Mouse (Mus musculus) intestine, embryonic 16.5 days (tissue): Measurements from ENCODE around the gene Ehd3. TPM values are rescaled to one million over a fixed set of nuclear protein-coding genes. Genes with fewer than 3 reads are reported as not detected.

Experiments
- ATAC-seq: fragments of 200-750 bp; cut with Nextera tagmentation; 2 replicates; pipeline ENCODE4 v1.8.0; 2017; ENCODE audit warnings: moderate TSS enrichment, moderate library complexity
- H3K27ac ChIP-seq: fragments of 300-500 bp; sonication (generic); 2 replicates; pipeline ENCODE4 v1.5.1; 2014; ENCODE audit warnings: mild to moderate bottlenecking, low read length
- H3K27me3 ChIP-seq: fragments of 300-500 bp; sonication (generic); replicated peaks from 2 replicates; pipeline ENCODE4 v1.6.1; 2014; ENCODE audit warnings: low read length, control low read depth, mixed read lengths; ENCODE audit not compliant: control insufficient read depth, insufficient read depth
- H3K36me3 ChIP-seq: fragments of 300-500 bp; sonication (generic); 2 replicates; pipeline ENCODE4 v1.6.1; 2014; ENCODE audit warnings: low read length, control low read depth; ENCODE audit not compliant: control insufficient read depth, insufficient read depth
- H3K4me1 ChIP-seq: fragments of 300-500 bp; sonication (generic); 2 replicates; pipeline ENCODE4 v1.6.1; 2014; ENCODE audit warnings: low read length, control low read depth, mixed read lengths; ENCODE audit not compliant: control insufficient read depth, insufficient read depth
- H3K4me2 ChIP-seq: fragments of 300-500 bp; sonication (generic); 2 replicates; pipeline ENCODE4 v1.6.1; 2014; ENCODE audit warnings: low read depth, low read length, control low read depth
- H3K4me3 ChIP-seq: fragments of 300-500 bp; sonication (generic); 2 replicates; pipeline ENCODE4 v1.5.1; 2014; ENCODE audit warnings: mild to moderate bottlenecking, low read length
- H3K9ac ChIP-seq: fragments of 300-500 bp; sonication (generic); 2 replicates; pipeline ENCODE4 v1.6.1; 2014; ENCODE audit warnings: low read depth, low read length
- H3K9me3 ChIP-seq: fragments of 300-500 bp; sonication (generic); 2 replicates; pipeline ENCODE4 v1.6.1; 2016; ENCODE audit warnings: low read length, control low read depth; ENCODE audit not compliant: control insufficient read depth
- WGBS: fragments of 180-500 bp; shearing (Covaris S2); extraction: QIAGEN DNeasy Blood & Tissue Kit; methylation state at CpG from one replicate; pipeline ENCODE4 v1.1.7; 2014; 5-methylcytosine and 5-hydroxymethylcytosine counted together
- polyA plus RNA-seq: library from polyadenylated mRNA; unstranded; fragments of >200 nt; fragmentation: Nextera tagmentation; extraction: Ambion mirVana; gene quantifications from 2 replicates; pipeline ENCODE4 v1.2.1, GENCODE M21; 2015

Gene Ehd3
- polyA plus RNA-seq, 1 experiment from 2014 or later = 6.6 TPM

DNA sequence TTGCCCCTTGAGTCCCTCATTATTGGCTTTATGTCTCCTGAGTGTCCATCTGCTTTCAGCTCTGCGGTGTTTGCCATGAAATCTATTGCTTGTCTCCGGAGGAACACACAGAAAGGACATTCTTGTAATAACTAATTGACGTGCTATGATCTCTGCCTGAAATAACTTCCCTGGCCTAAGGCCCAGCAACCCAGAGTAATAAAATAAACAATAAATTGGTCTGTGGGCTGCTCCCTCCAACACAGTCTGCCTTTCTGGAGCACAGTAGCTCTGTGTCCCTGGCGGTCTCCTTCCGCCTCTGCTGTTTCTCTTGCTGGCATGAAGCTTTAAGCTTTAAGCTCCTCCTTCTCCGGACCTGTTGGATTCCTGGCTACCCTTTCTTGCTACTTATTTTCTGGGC is 4.5 kb downstream of the Ehd3 start:
- Histone ChIP-seq H3K9ac (no peak overlapping the region), H3K4me2 (no peak overlapping the region), H3K27me3 (peaks cover 8% of the 10 kb centered on the region; the same call in 1 of the 2 replicates), H3K36me3 (no peaks in the 10 kb centered on the region), H3K27ac (peak overlapping the region; percentile 72), H3K4me3 (no peak overlapping the region), H3K4me1 (peaks cover 17% of the 10 kb centered on the region), H3K9me3 (no peaks in the 10 kb centered on the region)
- 29% methylated on average over 6 of the region's 6 CpGs for WGBS
- ATAC-seq = peak; percentile 76

DNA sequence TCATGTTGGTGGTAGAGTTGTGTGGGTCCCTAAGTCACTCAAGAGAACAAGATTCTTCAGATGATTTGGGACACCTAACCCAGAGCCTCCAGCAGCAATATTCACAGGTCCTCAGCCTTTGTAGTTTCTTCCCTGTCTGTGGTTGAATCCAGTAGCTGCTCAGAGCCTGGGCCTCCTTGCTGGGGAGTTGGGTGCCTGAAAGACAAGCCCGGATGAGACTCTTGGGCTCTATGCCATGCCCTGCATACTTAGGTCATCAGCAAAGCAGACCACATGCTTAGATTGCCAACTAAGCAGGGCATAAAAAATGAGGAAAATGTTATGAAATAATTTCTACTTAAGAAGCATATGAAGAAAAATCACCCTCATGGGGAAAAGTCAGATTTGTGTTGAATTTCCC is 6.9 kb downstream of the Ehd3 start:
- Histone ChIP-seq H3K9ac (no peak overlapping the region), H3K36me3 (no peaks in the 10 kb centered on the region), H3K9me3 (no peaks in the 10 kb centered on the region), H3K27ac (no peak overlapping the region), H3K4me2 (no peak overlapping the region), H3K4me3 (no peak overlapping the region), H3K27me3 (peaks cover 2% of the 10 kb centered on the region; the same call in 1 of the 2 replicates), H3K4me1 (peaks cover 10% of the 10 kb centered on the region)
- 82% methylated on average over 1 of the region's 1 CpGs for WGBS
- no peak for ATAC-seq

DNA sequence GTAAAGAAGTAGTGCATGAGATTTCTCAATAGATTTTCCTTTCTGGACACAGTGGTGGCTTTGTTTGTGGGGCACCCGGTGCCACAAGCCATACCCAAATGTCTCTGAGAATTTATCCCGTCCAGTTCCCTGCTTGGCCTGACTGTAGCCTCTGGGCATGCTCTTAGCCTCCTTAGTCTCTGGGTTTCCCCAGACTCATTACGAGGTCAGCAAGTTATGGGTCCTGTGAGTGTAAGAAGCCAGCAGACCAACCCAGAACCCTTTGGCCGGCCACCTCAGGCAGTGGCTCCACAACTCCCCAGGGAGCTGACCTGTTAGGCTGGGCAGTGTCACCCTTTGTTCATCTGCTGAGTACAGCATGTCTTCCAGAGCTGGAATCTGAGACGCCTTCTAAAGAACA is 7.6 kb downstream of the Ehd3 start:
- Histone ChIP-seq H3K27me3 (no peaks in the 10 kb centered on the region; the same call in 1 of the 2 replicates), H3K27ac (no peak overlapping the region), H3K4me1 (peaks cover 10% of the 10 kb centered on the region), H3K9me3 (no peaks in the 10 kb centered on the region), H3K4me3 (no peak overlapping the region), H3K4me2 (no peak overlapping the region), H3K9ac (no peak overlapping the region), H3K36me3 (no peaks in the 10 kb centered on the region)
- 79% methylated on average over 5 of the region's 5 CpGs for WGBS
- no peak for ATAC-seq

DNA sequence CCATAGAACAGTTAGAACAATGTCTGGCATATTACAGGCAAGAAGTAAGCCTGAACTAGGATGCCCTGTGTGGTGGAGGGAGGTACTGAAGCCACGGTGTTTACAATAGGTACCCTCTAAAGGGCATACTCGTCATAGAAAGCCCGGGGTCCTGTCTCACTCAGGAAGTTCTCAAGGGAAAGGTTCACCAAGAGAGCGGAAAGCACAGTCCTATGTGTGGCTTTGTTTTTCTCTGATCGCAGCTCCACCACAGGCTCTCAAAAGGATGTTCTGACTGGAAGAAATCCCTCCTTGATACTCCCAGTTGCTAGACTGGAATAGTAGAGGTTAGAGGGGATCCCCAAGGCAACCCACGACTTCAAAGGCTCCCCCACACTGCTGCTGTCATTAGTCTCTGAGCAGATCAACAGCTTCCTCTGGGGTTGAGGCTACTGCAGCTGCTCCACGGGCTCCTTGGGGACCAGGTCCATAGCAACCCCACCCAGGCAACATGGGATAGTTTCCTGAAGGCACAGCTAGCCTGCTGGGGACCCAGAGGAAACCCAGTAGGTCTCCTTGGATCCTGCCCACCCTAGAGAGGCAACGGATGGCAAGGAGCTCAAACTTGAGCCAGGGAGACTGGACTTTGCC is 9.2 kb downstream of the Ehd3 start:
- H3K9ac ChIP-seq = no peak overlapping the region
- 73% methylated on average over 8 of the region's 8 CpGs for WGBS
- no peak overlapping the region for H3K27ac ChIP-seq
- ATAC-seq = no peak
- no peaks in the 10 kb centered on the region for H3K36me3 ChIP-seq
- H3K9me3 ChIP-seq = no peaks in the 10 kb centered on the region
- H3K4me1 ChIP-seq = peaks cover 9% of the 10 kb centered on the region
- no peaks in the 10 kb centered on the region; the same call in 1 of the 2 replicates for H3K27me3 ChIP-seq
- H3K4me3 ChIP-seq = no peak overlapping the region
- no peak overlapping the region for H3K4me2 ChIP-seq

DNA sequence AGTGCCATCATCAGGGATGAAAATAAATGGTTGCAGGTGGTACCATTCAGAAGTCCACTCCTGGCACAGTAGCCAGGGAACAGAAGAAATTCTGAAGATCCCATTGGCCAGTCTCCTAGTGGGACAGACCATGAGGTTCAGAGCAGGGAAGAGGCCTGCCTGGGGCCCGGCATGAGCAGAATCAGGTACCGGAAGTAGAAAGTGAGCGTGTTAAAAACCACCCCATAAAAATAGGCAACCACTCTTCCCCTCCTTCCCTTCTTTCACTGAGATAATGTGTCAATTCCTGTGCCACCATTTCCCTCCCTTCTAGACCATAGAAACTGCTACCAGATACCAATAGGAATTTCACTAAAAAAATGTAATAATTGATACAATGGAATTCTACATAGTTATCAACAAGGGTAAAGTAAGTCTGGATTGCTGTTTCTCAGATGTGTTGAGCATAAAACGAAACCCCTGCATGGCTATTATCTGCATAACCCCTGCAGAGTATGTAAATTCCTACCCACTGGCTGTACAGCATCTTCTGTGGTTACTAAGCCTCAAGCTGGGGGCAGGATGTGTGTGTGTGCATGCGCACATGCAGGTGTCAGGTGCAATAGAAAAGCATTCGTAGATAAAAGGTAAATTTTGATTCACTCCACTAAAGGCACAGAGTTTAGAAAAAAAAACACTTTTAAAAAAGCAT is 10.7 kb downstream of the Ehd3 start:
- no peaks in the 10 kb centered on the region for H3K36me3 ChIP-seq
- WGBS = 84% methylated on average over 6 of the region's 6 CpGs
- H3K27ac ChIP-seq = no peak overlapping the region
- no peak for ATAC-seq
- no peak overlapping the region for H3K4me2 ChIP-seq
- no peaks in the 10 kb centered on the region for H3K9me3 ChIP-seq
- H3K9ac ChIP-seq = no peak overlapping the region
- no peaks in the 10 kb centered on the region for H3K27me3 ChIP-seq
- H3K4me1 ChIP-seq = no peaks in the 10 kb centered on the region
- H3K4me3 ChIP-seq = no peak overlapping the region

DNA sequence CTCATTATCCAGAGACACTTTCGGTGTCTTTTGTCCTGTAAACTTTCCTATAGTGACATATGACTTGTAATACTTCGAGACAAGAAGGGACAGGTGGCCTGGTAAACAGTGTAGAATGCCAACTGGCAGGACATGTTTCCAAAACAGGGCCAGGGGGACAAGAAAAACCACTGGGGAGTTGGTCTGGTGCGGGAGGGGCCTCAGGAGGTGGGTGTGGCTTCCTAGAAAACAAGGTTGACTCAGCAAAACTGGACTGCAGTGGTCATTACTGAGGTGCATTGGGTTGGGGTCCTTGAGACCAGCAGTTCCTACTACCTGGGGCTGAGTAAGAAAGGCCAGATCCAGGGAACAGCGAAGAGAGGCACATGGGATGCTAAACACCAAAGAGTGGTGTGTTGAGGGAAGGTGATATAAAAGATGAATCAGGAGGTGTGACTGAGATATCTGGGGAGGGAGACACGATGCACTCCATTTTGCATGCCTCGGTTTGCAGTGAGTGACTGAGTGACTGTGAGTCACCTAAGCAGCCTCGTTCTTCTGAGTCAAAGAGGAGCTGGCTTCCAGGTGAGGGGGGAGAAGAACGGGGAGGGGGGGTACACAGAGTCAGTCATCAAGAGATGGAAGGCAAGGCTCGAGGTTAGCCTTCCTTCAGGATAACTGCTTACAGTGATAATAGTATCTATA is 13.9 kb downstream of the Ehd3 start:
- 80% methylated on average over 9 of the region's 9 CpGs for WGBS
- no peak overlapping the region for H3K4me3 ChIP-seq
- H3K9ac ChIP-seq = no peak overlapping the region
- no peaks in the 10 kb centered on the region for H3K27me3 ChIP-seq
- no peaks in the 10 kb centered on the region for H3K9me3 ChIP-seq
- H3K36me3 ChIP-seq = no peaks in the 10 kb centered on the region
- H3K4me2 ChIP-seq = no peak overlapping the region
- no peaks in the 10 kb centered on the region for H3K4me1 ChIP-seq
- no peak overlapping the region for H3K27ac ChIP-seq
- ATAC-seq = no peak

DNA sequence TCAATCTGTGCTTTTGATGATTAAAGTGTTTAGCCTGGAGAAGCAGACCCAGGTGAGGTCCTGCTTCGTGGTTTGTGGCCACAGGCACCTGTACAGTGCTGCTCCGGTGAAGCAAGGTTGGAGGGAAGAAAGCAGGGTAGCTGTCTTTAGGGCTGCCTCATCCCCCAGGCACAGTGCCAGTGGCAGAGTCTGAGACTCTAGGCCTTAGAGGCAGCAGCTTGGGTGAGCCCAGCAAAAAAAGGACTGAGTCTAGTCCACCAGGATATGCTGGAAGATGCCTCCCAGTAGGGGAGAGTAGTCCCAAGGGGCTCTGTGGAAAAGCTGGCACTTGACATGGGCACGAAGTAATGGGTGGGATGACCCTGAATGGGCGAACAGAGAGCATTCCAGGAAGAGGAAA is 15.0 kb downstream of the Ehd3 start:
- 77% methylated on average over 4 of the region's 4 CpGs for WGBS
- ATAC-seq = no peak
- no peak overlapping the region for H3K27ac ChIP-seq

DNA sequence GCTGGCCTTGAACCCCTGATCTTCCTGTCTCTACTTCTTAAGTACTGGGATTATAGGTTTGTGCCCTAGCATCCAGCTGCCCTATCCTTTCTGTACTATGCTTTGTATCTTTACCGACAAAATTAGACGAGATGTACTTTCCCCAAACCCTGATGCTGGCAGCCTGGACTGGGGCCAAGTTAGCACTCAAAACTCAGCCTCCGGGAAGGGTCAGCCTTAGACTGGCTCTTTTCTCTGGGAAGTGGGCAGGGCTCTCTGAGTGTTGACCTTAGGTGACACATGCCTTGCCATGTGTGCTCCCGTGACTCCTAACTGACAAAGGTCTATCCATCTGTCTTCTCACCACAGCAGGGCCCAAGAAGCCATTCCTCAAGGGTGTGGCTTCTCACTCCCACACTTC is 16.8 kb downstream of the Ehd3 start:
- no peak for ATAC-seq
- Histone ChIP-seq H3K4me3 (no peak overlapping the region), H3K9me3 (no peaks in the 10 kb centered on the region), H3K36me3 (no peaks in the 10 kb centered on the region), H3K9ac (no peak overlapping the region), H3K27ac (no peak overlapping the region), H3K4me1 (no peaks in the 10 kb centered on the region), H3K27me3 (no peaks in the 10 kb centered on the region), H3K4me2 (no peak overlapping the region)
- WGBS = 51% methylated on average over 4 of the region's 4 CpGs

More for the DNA sequence above, 15.0 kb downstream of the Ehd3 start:
- H3K36me3 ChIP-seq = no peaks in the 10 kb centered on the region
- no peak overlapping the region for H3K4me2 ChIP-seq
- H3K9ac ChIP-seq = no peak overlapping the region
- no peaks in the 10 kb centered on the region for H3K27me3 ChIP-seq
- no peaks in the 10 kb centered on the region for H3K9me3 ChIP-seq
- no peaks in the 10 kb centered on the region for H3K4me1 ChIP-seq
- no peak overlapping the region for H3K4me3 ChIP-seq

DNA sequence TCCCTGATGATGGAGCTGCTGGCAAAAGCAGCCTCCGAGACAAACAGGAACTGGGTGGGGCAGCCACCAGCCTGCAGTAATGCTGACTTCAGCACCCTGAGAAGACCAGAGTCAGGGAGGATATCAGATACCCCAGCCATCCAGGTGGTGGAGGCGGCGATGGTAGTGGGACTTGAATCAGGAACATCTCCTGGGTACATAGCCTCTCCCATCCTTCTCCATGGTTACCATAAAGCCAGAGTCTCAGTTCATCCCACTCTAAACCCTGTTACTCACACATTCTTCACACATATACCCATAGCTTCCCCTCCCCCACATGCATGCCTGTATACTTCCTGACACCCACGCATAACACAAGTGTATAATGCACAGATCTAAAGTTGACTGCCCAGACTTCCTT is 18.3 kb downstream of the Ehd3 start:
- Histone ChIP-seq H3K4me2 (no peak overlapping the region), H3K27ac (no peak overlapping the region), H3K4me1 (no peaks in the 10 kb centered on the region), H3K36me3 (no peaks in the 10 kb centered on the region), H3K9me3 (no peaks in the 10 kb centered on the region), H3K27me3 (no peaks in the 10 kb centered on the region), H3K9ac (no peak overlapping the region), H3K4me3 (no peak overlapping the region)
- no peak for ATAC-seq
- 79% methylated on average over 4 of the region's 4 CpGs for WGBS
